Mouse (Mus musculus): ENCODE measurements around the gene Ccdc174.

Ccdc174 gene

GRCm38 (mm10) chr6:91917716-91918115 is 39.9 kb downstream of the Ccdc174 start:
- no peak for DNase-seq (ENCODE audit: low read depth)

- no peak for DNase-seq (ENCODE audit: low read depth)
Observed at GRCm38 (mm10) chr6:91931231-91931630, 53.4 kb downstream of the Ccdc174 start.

- DNase-seq (ENCODE audit: low read depth), result no peak
Observed at GRCm38 (mm10) chr6:91938491-91938890, 60.6 kb downstream of the Ccdc174 start.

- no peak for DNase-seq (ENCODE audit: low read depth)
Observed at GRCm38 (mm10) chr6:91948426-91948825, 70.6 kb downstream of the Ccdc174 start.
